8 mouse cellular contexts compared by ENCODE assay signal in genomic region chr15:3581337-3581736, GRCm38 (mm10). TPM values are rescaled to one million over a fixed set of nuclear protein-coding genes. Genes with fewer than 3 reads are reported as not detected.
DNase-seq lines count a peak whose midpoint lies in the region; ATAC-seq and TF ChIP-seq lines count a peak whose summit lies in the region.

No protein-coding gene starts in this region.

- 62% methylated on average over 3 of the region's 3 CpGs for WGBS in hindbrain, embryonic 16.5 days

- TF ChIP-seq CTCF in cortical plate, adult 2 months (IDR thresholded peaks at IDR 0.05; ENCODE audit: extremely low read depth, insufficient read depth, low read length): no peak

- no peaks in the 10 kb centered on the region; the same call in 1 of the 2 replicates for H3K4me1 ChIP-seq in cortical plate, adult 2 months (ENCODE audit: control insufficient read depth, insufficient read depth, low read length)
- peaks cover 9% of the 10 kb centered on the region; the same call in 1 of the 2 replicates for H3K4me1 ChIP-seq in hindbrain, embryonic 16.5 days (ENCODE audit: control insufficient read depth, insufficient read depth, low read depth, low read length)

- no peak overlapping the region; the same call in 1 of the 2 replicates for H3K9ac ChIP-seq in hindbrain, embryonic 16.5 days (ENCODE audit: low read depth, low read length)

- no peak for TF ChIP-seq POLR2A in cortical plate, adult 2 months (IDR thresholded peaks at IDR 0.05; ENCODE audit: extremely low read depth, insufficient read depth, low read length)

- H3K27ac ChIP-seq in cortical plate, adult 2 months (ENCODE audit: insufficient read depth, low read length): no peak overlapping the region
- no peak overlapping the region for H3K27ac ChIP-seq in hindbrain, embryonic 16.5 days (ENCODE audit: low read depth, low read length)

- no peaks in the 10 kb centered on the region for H3K9me3 ChIP-seq in hindbrain, embryonic 16.5 days (ENCODE audit: control insufficient read depth, low read length)

- peak overlapping the region; percentile 58 for H3K4me3 ChIP-seq in cortical plate, adult 2 months (ENCODE audit: insufficient read depth, low read length)
- H3K4me3 ChIP-seq in hindbrain, embryonic 16.5 days (ENCODE audit: low read length): peak overlapping the region; percentile 87

- no peaks in the 10 kb centered on the region for H3K27me3 ChIP-seq in hindbrain, embryonic 16.5 days (replicated peaks; ENCODE audit: control insufficient read depth, insufficient read depth, low read length)

- DNase-seq in embryo, embryonic 11 days: peak; percentile 6
- DNase-seq in embryo, embryonic 10 days (ENCODE audit: low spot score): no peak
- peak; percentile 6 for DNase-seq in lung, postnatal 36 days
- DNase-seq in cerebellum, postnatal 36 days: no peak
- no peak for DNase-seq in spleen, postnatal 10 days (ENCODE audit: low spot score in 2 of 2)

- peak overlapping the region; percentile 87 for H3K4me2 ChIP-seq in hindbrain, embryonic 16.5 days (ENCODE audit: low read length)

- no peak for ATAC-seq in hindbrain, embryonic 16.5 days
- ATAC-seq in CD4-positive, CD25-positive, alpha-beta regulatory T cell, adult 4 months: no peak

- no peaks in the 10 kb centered on the region for H3K36me3 ChIP-seq in hindbrain, embryonic 16.5 days (ENCODE audit: control insufficient read depth, insufficient read depth, low read length)

RNA-seq across cellular contexts. Expression of gene Ghr, which starts 2.0 kb away (rescaled TPM):
- 8.4 TPM in 2 replicates for polyA plus RNA-seq in cortical plate, adult 2 months (2012; rRNA removed)
- 10.0 and 10.9 TPM in 2 replicates for polyA plus RNA-seq in hindbrain, embryonic 16.5 days (2015; fragmentation: Nextera tagmentation; extraction: Ambion mirVana)
- polyA plus RNA-seq in CD4-positive, CD25-positive, alpha-beta regulatory T cell, adult 4 months (2017; shearing (Covaris generic)): not detected

Comparison
In these comparisons a context has a peak if more than half of its experiments do, and no peak if none do; other contexts are left out.
1. DNase-seq: peak in embryo, embryonic 11 days (single experiment) and lung, postnatal 36 days (single experiment); none in embryo, embryonic 10 days (single experiment), cerebellum, postnatal 36 days (0 of 2) and spleen, postnatal 10 days (0 of 2).